Mouse (Mus musculus): ENCODE data around the gene Mmp19.

- TF ChIP-seq CTCF (IDR thresholded peaks at IDR 0.05; ENCODE audit: low read depth): no peak
- no peak for TF ChIP-seq EP300 (IDR thresholded peaks at IDR 0.05; ENCODE audit: low read depth)
Observed at GRCm38 (mm10) chr10:128850339-128850738, 59.6 kb downstream of the Mmp19 start.
